Mouse (Mus musculus) stomach, postnatal 0 days (tissue): ENCODE results near the gene Cntn3.

ENCODE experiments used
- CTCF ChIP-seq: IDR thresholded peaks from 2 replicates; pipeline ENCODE4 v1.5.1; 2016; ENCODE audit warnings: antibody characterized with exemption, low read depth, mild to moderate bottlenecking, moderate library complexity
- EP300 ChIP-seq: optimal IDR thresholded peaks from 2 replicates; pipeline ENCODE3; 2016; ENCODE audit warnings: antibody characterized with exemption

DNA sequence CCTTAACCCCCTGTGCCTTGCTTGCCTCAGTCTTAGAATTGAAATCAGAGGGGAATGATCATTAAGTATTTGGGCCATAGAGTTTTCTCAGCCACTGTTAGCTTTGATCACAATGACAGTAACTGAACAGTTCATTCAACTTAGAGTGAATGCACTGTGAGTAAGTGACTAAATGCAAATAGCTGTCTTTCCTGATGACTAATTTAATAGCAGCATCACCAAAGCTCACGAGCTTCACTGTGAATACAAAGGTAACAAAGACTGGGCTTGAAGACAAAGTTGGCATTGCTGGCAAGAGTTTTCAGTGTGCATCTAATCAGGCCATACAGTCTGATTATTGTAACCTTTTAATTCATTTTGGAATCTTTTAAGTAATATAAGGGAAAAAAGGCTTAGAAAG, 386.6 kb downstream of the Cntn3 start:
- TF ChIP-seq CTCF (no peak), EP300 (no peak)
